Mouse (Mus musculus): ENCODE data around the gene Pdk2. TPM values are rescaled to one million over a fixed set of nuclear protein-coding genes. Genes with fewer than 3 reads are reported as not detected.

The Pdk2 gene
- polyA plus RNA-seq, 1 experiment from 2014 or later, result 30.2 TPM

GRCm38 (mm10) chr11:95008661-95009628, 32.2 kb downstream of the Pdk2 start:
- Histone ChIP-seq H3K36me3 (peaks cover 15% of the 10 kb centered on the region), H3K27me3 (replicated peaks) (no peaks in the 10 kb centered on the region), H3K4me2 (peak overlapping the region; percentile 83), H3K27ac (peak overlapping the region; percentile 92), H3K9ac (peak overlapping the region; percentile 48), H3K4me3 (replicated peaks) (peak overlapping the region; percentile 71), H3K9me3 (no peaks in the 10 kb centered on the region), H3K4me1 (peaks cover 40% of the 10 kb centered on the region; the same call in 1 of the 2 replicates)
- WGBS, result 28% methylated on average over 15 of the region's 15 CpGs
- ATAC-seq (ENCODE audit: insufficient read depth, low FRiP score, low read depth), result peak; percentile 1; the same call in 1 of the 2 replicates

- 50% methylated on average over 3 of the region's 3 CpGs for WGBS
- ATAC-seq (ENCODE audit: insufficient read depth, low FRiP score, low read depth), result no peak
- no peaks in the 10 kb centered on the region for H3K9me3 ChIP-seq
- H3K4me3 ChIP-seq (replicated peaks), result no peak overlapping the region; the same call in 1 of the 2 replicates
- H3K9ac ChIP-seq, result no peak overlapping the region
- no peak overlapping the region; the same call in 1 of the 2 replicates for H3K4me2 ChIP-seq
- no peaks in the 10 kb centered on the region for H3K27me3 ChIP-seq (replicated peaks)
- peaks cover 38% of the 10 kb centered on the region; the same call in 1 of the 2 replicates for H3K4me1 ChIP-seq
- H3K27ac ChIP-seq, result peak overlapping the region; percentile 84
- H3K36me3 ChIP-seq, result peaks cover 27% of the 10 kb centered on the region
Observed at GRCm38 (mm10) chr11:95007418-95007817, 33.7 kb downstream of the Pdk2 start.

- peak overlapping the region; percentile 84 for H3K27ac ChIP-seq
- WGBS, result under 1% methylated on average over 27 of the region's 27 CpGs
- H3K4me1 ChIP-seq, result peaks cover 31% of the 10 kb centered on the region; the same call in 1 of the 2 replicates
Observed at GRCm38 (mm10) chr11:95006525-95007219, 34.5 kb downstream of the Pdk2 start.

GRCm38 (mm10) chr11:95006038-95006437, 35.1 kb downstream of the Pdk2 start:
- peaks cover 37% of the 10 kb centered on the region for H3K36me3 ChIP-seq
- H3K4me3 ChIP-seq (replicated peaks), result peak overlapping the region; percentile 44; the same call in 1 of the 2 replicates
- H3K27ac ChIP-seq, result peak overlapping the region; percentile 84
- no peaks in the 10 kb centered on the region for H3K27me3 ChIP-seq (replicated peaks)
- peak overlapping the region; percentile 36; the same call in 1 of the 2 replicates for H3K9ac ChIP-seq
- no peak for ATAC-seq (ENCODE audit: insufficient read depth, low FRiP score, low read depth)
- no peaks in the 10 kb centered on the region for H3K9me3 ChIP-seq
- H3K4me1 ChIP-seq, result peaks cover 27% of the 10 kb centered on the region
- WGBS, result 33% methylated on average over 4 of the region's 4 CpGs
- H3K4me2 ChIP-seq, result peak overlapping the region; percentile 75

More at GRCm38 (mm10) chr11:95006525-95007219, 34.5 kb downstream of the Pdk2 start:
- Histone ChIP-seq H3K4me3 (replicated peaks) (peak overlapping the region; percentile 44), H3K9me3 (no peaks in the 10 kb centered on the region), H3K4me2 (peak overlapping the region; percentile 75), H3K9ac (peak overlapping the region; percentile 36; the same call in 1 of the 2 replicates), H3K36me3 (peaks cover 33% of the 10 kb centered on the region), H3K27me3 (replicated peaks) (no peaks in the 10 kb centered on the region)
- ATAC-seq (ENCODE audit: insufficient read depth, low FRiP score, low read depth), result peak; percentile 47

- no peak for ATAC-seq (ENCODE audit: insufficient read depth, low FRiP score, low read depth)
- H3K36me3 ChIP-seq, result peaks cover 41% of the 10 kb centered on the region
- no peaks in the 10 kb centered on the region for H3K27me3 ChIP-seq (replicated peaks)
- 61% methylated on average over 6 of the region's 6 CpGs for WGBS
- no peak overlapping the region for H3K4me2 ChIP-seq
- no peaks in the 10 kb centered on the region for H3K9me3 ChIP-seq
- peaks cover 38% of the 10 kb centered on the region for H3K4me1 ChIP-seq
- H3K9ac ChIP-seq, result no peak overlapping the region
- no peak overlapping the region for H3K4me3 ChIP-seq (replicated peaks)
- H3K27ac ChIP-seq, result no peak overlapping the region
Observed at GRCm38 (mm10) chr11:95004937-95005198, 36.3 kb downstream of the Pdk2 start.

GRCm38 (mm10) chr11:95004136-95004936, 36.8 kb downstream of the Pdk2 start:
- WGBS, result 85% methylated on average over 12 of the region's 12 CpGs
- no peak overlapping the region for H3K4me3 ChIP-seq (replicated peaks)
- no peak for ATAC-seq (ENCODE audit: insufficient read depth, low FRiP score, low read depth)
- H3K27ac ChIP-seq, result no peak overlapping the region
- H3K9me3 ChIP-seq, result no peaks in the 10 kb centered on the region
- H3K9ac ChIP-seq, result no peak overlapping the region
- H3K27me3 ChIP-seq (replicated peaks), result no peaks in the 10 kb centered on the region
- H3K4me2 ChIP-seq, result no peak overlapping the region
- H3K36me3 ChIP-seq, result peaks cover 41% of the 10 kb centered on the region
- H3K4me1 ChIP-seq, result peaks cover 44% of the 10 kb centered on the region

- H3K4me3 ChIP-seq (replicated peaks), result no peak overlapping the region
- H3K27me3 ChIP-seq (replicated peaks), result no peaks in the 10 kb centered on the region
- WGBS, result 92% methylated on average over 8 of the region's 8 CpGs
- no peak for ATAC-seq (ENCODE audit: insufficient read depth, low FRiP score, low read depth)
- no peak overlapping the region for H3K9ac ChIP-seq
- no peak overlapping the region for H3K4me2 ChIP-seq
- no peaks in the 10 kb centered on the region for H3K9me3 ChIP-seq
- no peak overlapping the region for H3K27ac ChIP-seq
- peaks cover 37% of the 10 kb centered on the region for H3K4me1 ChIP-seq
- H3K36me3 ChIP-seq, result peaks cover 54% of the 10 kb centered on the region
Observed at GRCm38 (mm10) chr11:95002705-95003104, 38.4 kb downstream of the Pdk2 start.

GRCm38 (mm10) chr11:95001584-95002347, 39.4 kb downstream of the Pdk2 start:
- WGBS, result 88% methylated on average over 21 of the region's 21 CpGs
- no peak for ATAC-seq (ENCODE audit: insufficient read depth, low FRiP score, low read depth)
- H3K9ac ChIP-seq, result no peak overlapping the region
- H3K27me3 ChIP-seq (replicated peaks), result no peaks in the 10 kb centered on the region
- peaks cover 32% of the 10 kb centered on the region for H3K4me1 ChIP-seq
- H3K4me2 ChIP-seq, result no peak overlapping the region
- H3K36me3 ChIP-seq, result peaks cover 57% of the 10 kb centered on the region
- no peak overlapping the region for H3K27ac ChIP-seq
- H3K4me3 ChIP-seq (replicated peaks), result no peak overlapping the region
- H3K9me3 ChIP-seq, result no peaks in the 10 kb centered on the region

GRCm38 (mm10) chr11:95001058-95001457, 40.1 kb downstream of the Pdk2 start:
- WGBS, result 5% methylated on average over 8 of the region's 8 CpGs
- Histone ChIP-seq H3K27me3 (replicated peaks) (no peaks in the 10 kb centered on the region), H3K4me1 (peaks cover 33% of the 10 kb centered on the region), H3K4me2 (no peak overlapping the region), H3K36me3 (peaks cover 64% of the 10 kb centered on the region), H3K27ac (peak overlapping the region; percentile 67), H3K4me3 (replicated peaks) (no peak overlapping the region), H3K9ac (no peak overlapping the region), H3K9me3 (no peaks in the 10 kb centered on the region)
- no peak; the same call in 1 of the 2 replicates for ATAC-seq (ENCODE audit: insufficient read depth, low FRiP score, low read depth)

GRCm38 (mm10) chr11:95000548-95000947, 40.6 kb downstream of the Pdk2 start:
- WGBS, result 33% methylated on average over 4 of the region's 4 CpGs
- Histone ChIP-seq H3K36me3 (peaks cover 64% of the 10 kb centered on the region), H3K27ac (peak overlapping the region; percentile 67), H3K9ac (no peak overlapping the region), H3K4me3 (replicated peaks) (no peak overlapping the region), H3K9me3 (no peaks in the 10 kb centered on the region), H3K4me2 (no peak overlapping the region), H3K27me3 (replicated peaks) (no peaks in the 10 kb centered on the region), H3K4me1 (peaks cover 33% of the 10 kb centered on the region)
- no peak for ATAC-seq (ENCODE audit: insufficient read depth, low FRiP score, low read depth)

GRCm38 (mm10) chr11:95000128-95000527, 41.0 kb downstream of the Pdk2 start:
- no peak for ATAC-seq (ENCODE audit: insufficient read depth, low FRiP score, low read depth)
- Histone ChIP-seq H3K9ac (no peak overlapping the region), H3K4me2 (no peak overlapping the region), H3K27ac (0 out of 2 replicates have a peak overlapping the region, but pooled peaks have one; percentile 67), H3K4me3 (replicated peaks) (no peak overlapping the region), H3K27me3 (replicated peaks) (no peaks in the 10 kb centered on the region), H3K36me3 (peaks cover 60% of the 10 kb centered on the region), H3K4me1 (peaks cover 35% of the 10 kb centered on the region), H3K9me3 (no peaks in the 10 kb centered on the region)
- 66% methylated on average over 8 of the region's 8 CpGs for WGBS
